Mouse (Mus musculus) cerebellum, postnatal 25 days (tissue): ENCODE results near the gene Gm5136.

ENCODE experiments used
- DNase-seq, 2 experiments: peaks; one replicate each; pipeline ENCODE4 v3.0.0; 2021; ENCODE audit warnings: mixed read lengths in 2 of 2

The Gm5136 gene

GRCm38 (mm10) chr10:108699946-108700345 is at the start of gene Gm5136:
Gene Gm5136 (minus strand): TSS chr10:108700160.
- DNase-seq: no peak

DNA sequence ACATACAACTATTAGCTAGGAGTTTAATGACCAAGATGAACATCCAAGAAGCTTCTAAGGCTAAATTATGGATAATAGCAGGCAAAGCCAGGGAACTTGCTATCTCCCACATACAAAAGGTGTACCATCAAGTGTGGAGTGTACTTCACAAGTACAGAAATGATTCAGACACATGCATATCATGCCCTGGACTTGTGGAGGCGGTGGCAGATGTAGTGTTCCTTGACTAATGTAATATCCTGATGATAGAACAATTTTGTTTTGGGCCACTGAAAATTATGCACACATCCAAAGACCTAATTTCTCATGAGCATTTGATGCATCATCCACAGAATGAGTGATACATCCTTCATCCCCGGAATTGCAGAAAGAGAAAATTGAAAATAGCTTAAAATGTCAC is 43.8 kb upstream of the Gm5136 start:
- no peak for DNase-seq

DNA sequence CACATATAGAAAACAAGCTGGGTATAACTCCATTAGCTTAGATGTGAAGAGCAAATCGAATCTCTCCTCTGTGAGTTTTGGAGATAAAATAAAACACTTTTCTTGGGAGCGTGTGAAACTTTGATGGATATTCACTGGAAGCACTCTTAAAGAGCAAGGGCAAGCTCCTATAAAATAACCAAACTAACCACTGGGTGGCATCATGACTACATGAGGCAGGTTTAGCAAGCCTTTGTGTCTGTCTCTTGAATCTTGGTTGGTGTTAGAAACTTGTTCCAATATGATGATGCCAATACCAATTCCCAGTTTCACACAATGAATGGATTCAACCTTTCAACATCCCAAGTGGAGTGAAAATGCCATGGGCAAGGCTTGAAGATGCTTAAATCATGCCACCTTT is 34.0 kb upstream of the Gm5136 start:
- peak in 1 of 2 experiments; percentile 51 for DNase-seq

DNA sequence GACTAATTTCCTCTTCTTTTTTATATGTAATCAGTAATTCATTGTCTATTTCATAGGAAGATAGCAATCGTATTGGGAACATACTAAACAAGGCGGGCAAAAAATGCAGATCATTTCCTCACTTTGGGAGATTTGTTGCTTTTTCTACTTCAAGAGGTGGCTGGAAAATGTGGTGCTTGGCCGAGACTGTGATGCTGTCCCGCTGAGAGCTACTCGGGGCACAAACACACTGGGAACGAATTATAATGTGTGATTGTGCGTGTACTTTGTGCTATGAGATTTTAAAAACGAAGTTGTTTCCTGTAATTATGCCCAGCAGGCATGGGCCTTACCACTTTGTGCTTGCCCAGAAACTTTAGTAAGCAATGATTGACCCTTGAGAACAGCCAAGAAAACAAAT is 29.0 kb upstream of the Gm5136 start:
- DNase-seq: peak; percentile 57 to 61

GRCm38 (mm10) chr10:108726391-108726790 is 26.4 kb upstream of the Gm5136 start:
- no peak for DNase-seq

- peak in 1 of 2 experiments; percentile 45 for DNase-seq
Observed at GRCm38 (mm10) chr10:108724878-108725277, 24.9 kb upstream of the Gm5136 start.

GRCm38 (mm10) chr10:108710514-108710913 is 10.6 kb upstream of the Gm5136 start:
- DNase-seq: no peak

DNA sequence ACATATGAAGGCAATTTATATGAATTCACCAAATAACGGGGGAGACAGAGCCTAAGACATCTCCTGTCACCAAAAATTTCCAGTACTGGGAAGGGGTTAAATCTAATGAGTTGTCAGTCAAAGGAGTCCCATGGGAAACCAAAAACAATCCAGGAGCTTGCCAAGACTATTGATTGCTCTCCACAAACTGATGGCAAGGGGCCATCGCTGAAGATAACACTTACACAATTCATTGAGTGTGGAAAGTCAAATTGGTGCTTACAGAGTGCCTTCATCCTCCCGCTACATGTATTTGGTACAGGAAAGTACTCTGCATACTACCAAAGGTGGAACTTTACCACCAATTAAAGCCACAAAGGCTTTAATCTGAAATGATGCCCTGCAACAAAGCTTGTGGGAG is 5.7 kb upstream of the Gm5136 start:
- DNase-seq: no peak

GRCm38 (mm10) chr10:108701361-108702128 is 1.6 kb upstream of the Gm5136 start:
- no peak for DNase-seq

- DNase-seq: no peak
Observed at GRCm38 (mm10) chr10:108697062-108697461, 2.9 kb downstream of the Gm5136 start.

DNA sequence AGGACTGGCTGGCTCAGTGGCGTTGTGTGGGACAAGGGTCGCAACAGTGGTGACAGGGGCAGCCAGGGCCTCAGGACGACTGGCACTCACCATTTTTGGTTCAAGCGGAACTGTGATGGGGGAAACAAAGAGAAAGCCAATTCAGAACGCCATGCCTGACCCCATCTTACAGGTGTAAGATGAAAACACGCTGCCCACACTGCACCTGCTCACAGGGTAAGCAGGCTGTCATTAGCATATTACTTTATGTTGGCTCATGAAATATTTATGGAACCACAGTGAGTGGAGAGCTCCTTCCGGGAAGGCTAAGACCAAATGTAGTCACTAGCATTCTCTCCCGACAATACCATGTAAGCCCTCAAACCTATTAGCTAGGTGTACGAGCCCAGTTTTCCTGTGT is 9.0 kb downstream of the Gm5136 start:
- DNase-seq: no peak

DNA sequence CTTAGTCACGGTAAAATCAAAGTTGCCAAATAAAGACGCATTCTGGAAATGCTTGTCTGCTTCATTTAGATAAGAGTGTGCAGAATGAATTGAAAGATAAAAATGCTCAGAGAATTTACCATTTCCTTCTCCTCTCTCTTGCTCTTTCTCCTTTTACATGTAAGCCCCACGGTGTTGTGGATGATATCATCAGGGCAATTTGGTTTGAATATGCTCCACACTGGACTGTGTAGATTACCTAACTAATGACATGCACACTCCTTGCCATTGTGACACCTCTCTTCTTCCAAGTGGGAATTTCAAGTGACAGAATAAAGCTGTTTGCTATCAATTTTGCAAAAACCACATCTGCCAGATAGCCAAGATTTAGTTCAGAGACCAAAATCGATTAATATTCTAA is 13.3 kb downstream of the Gm5136 start:
- no peak for DNase-seq

GRCm38 (mm10) chr10:108679675-108680390 is 20.1 kb downstream of the Gm5136 start:
- peak; percentile 65 to 68 for DNase-seq

DNA sequence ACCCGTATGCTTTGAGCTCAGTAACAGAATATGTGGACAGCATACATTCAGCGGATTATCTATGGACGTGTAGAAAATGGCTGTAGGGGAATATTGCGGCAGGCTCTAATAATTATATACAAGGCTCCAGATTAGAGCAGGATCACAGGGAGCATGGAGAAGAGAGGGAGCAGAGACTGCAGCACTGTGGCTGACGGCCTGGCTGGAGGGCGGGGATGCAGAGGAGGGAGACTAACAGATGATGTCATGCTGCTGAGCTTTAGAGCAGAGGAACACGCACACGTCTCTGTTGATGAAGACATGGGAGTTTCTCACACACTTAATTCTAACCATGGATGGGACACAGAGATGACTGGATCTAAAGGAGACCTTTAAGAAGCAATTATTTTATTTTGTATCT is 22.9 kb downstream of the Gm5136 start:
- DNase-seq: no peak

- no peak for DNase-seq
Observed at GRCm38 (mm10) chr10:108668944-108669343, 31.0 kb downstream of the Gm5136 start.

DNA sequence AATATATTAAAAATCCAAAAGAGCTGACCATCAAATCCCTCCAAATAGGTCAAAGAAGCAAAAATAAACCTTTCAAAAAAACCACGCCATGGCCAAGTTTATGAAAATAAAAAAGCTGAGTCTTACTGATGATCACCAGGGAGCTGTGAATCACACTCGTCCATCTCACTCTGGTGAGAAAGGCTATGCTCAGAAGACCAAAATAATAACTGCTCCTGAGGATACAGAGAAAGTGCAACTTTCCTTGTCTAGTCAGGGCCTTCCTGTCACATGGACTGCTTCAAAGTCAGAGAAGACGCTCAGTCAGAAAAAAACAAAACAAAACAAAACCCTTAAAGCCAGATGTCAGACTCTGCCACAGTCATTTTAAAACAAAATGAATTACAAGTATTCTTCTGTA is 39.7 kb downstream of the Gm5136 start:
- no peak for DNase-seq

- DNase-seq: no peak
Observed at GRCm38 (mm10) chr10:108658300-108658699, 41.7 kb downstream of the Gm5136 start.

DNA sequence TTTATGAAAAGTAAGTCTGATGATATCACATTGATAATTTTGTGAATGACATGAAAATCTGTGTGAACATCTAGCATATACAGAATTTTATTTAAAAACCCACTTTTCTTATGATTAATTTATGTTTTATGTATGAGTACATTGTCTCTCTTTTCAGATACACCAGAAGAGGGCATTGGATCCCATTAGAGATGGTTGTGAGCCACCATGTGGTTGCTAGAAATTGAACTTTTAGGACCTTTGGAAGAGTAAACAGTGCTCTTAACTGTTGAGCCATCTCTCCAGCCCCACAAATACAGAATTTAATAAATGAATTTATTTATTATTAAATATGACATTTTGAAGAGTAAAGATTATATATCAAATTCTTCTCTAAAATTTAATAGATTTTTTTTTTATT is 42.3 kb downstream of the Gm5136 start:
- DNase-seq: no peak

GRCm38 (mm10) chr10:108656898-108657297 is 43.1 kb downstream of the Gm5136 start:
- DNase-seq: no peak

- DNase-seq: peak; percentile 53 to 62
Observed at GRCm38 (mm10) chr10:108655074-108655473, 44.9 kb downstream of the Gm5136 start.

- no peak for DNase-seq
Observed at GRCm38 (mm10) chr10:108652831-108653230, 47.1 kb downstream of the Gm5136 start.

GRCm38 (mm10) chr10:108652066-108652465 is 47.9 kb downstream of the Gm5136 start:
- peak; percentile 51 to 63 for DNase-seq

- DNase-seq: peak; percentile 65 to 70
Observed at GRCm38 (mm10) chr10:108649174-108649573, 50.8 kb downstream of the Gm5136 start.
